Mouse (Mus musculus) mouse embryonic stem cell (cell line): ENCODE results near the gene BC052040.

ENCODE experiments used
- in situ Hi-C, 2 experiments: fragments of 300-500 bp; cut with MboI; formaldehyde crosslinking; loops; 1 replicate in 1 of 2; 3 replicates in 1 of 2; pipeline ENCODE4 v1.14.3; 2019 to 2020; ENCODE audit warnings: low sequenced_read_pairs in 2 of 2, low pct_unique_long_range_greater_than_20kb in 1 of 2, mixed read lengths in 1 of 2; ENCODE audit not compliant: unreplicated experiment in 1 of 2

The BC052040 gene

GRCm38 (mm10) chr2:115581241-115581988 is at the start of gene BC052040:
TSS of gene BC052040 (plus strand) at chr2:115581716.
- in situ Hi-C loops: loop anchor here in 1 of 2 experiments (25.0 kb wide), 1 partner anchor 481 kb away; the partner anchor contains the start of gene Meis2

- in situ Hi-C loops: no loop called here
Measured at GRCm38 (mm10) chr2:115538009-115538690, 43.4 kb upstream of the BC052040 start.

GRCm38 (mm10) chr2:115538691-115539283 is 42.7 kb upstream of the BC052040 start:
- in situ Hi-C loops: no loop called here

GRCm38 (mm10) chr2:115539731-115540130 is 41.8 kb upstream of the BC052040 start:
- in situ Hi-C loops: no loop called here

GRCm38 (mm10) chr2:115542401-115543123 is 39.0 kb upstream of the BC052040 start:
- in situ Hi-C loops: no loop called here

GRCm38 (mm10) chr2:115543212-115543611 is 38.3 kb upstream of the BC052040 start:
- in situ Hi-C loops: no loop called here

- in situ Hi-C loops: no loop called here
Measured at GRCm38 (mm10) chr2:115551901-115552300, 29.6 kb upstream of the BC052040 start.

GRCm38 (mm10) chr2:115562155-115562827 is 19.2 kb upstream of the BC052040 start:
- in situ Hi-C loops: no loop called here

GRCm38 (mm10) chr2:115563436-115564093 is 18.0 kb upstream of the BC052040 start:
- in situ Hi-C loops: no loop called here

GRCm38 (mm10) chr2:115571996-115572395 is 9.5 kb upstream of the BC052040 start:
- in situ Hi-C loops: no loop called here

- in situ Hi-C loops: loop anchor here in 1 of 2 experiments (25.0 kb wide), 1 partner anchor 487 kb away; the partner anchor contains the start of gene Meis2
Measured at GRCm38 (mm10) chr2:115574802-115575201, 6.7 kb upstream of the BC052040 start.

- in situ Hi-C loops: loop anchor here in 1 of 2 experiments (25.0 kb wide), 1 partner anchor 483 kb away; the partner anchor contains the start of gene Meis2
Measured at GRCm38 (mm10) chr2:115579171-115579900, 2.2 kb upstream of the BC052040 start.

- in situ Hi-C loops: loop anchor here in 1 of 2 experiments (25.0 kb wide), 1 partner anchor 482 kb away; the partner anchor contains the start of gene Meis2
Measured at GRCm38 (mm10) chr2:115579976-115580375, 1.5 kb upstream of the BC052040 start.

GRCm38 (mm10) chr2:115581989-115582608 is 583 bp downstream of the BC052040 start:
- in situ Hi-C loops: loop anchor here in 1 of 2 experiments (25.0 kb wide), 1 partner anchor 480 kb away; the partner anchor contains the start of gene Meis2

- in situ Hi-C loops: loop anchor here in 1 of 2 experiments (25.0 kb wide), 1 partner anchor 479 kb away; the partner anchor contains the start of gene Meis2
Measured at GRCm38 (mm10) chr2:115583776-115584175, 2.3 kb downstream of the BC052040 start.

- in situ Hi-C loops: loop anchor here in 1 of 2 experiments (25.0 kb wide), 1 partner anchor 472 kb away; the partner anchor contains the start of gene Meis2
Measured at GRCm38 (mm10) chr2:115590602-115591001, 9.1 kb downstream of the BC052040 start.
